Mouse (Mus musculus) liver, embryonic 14.5 days (tissue): ENCODE results near the gene Lonrf2. TPM values are rescaled to one million over a fixed set of nuclear protein-coding genes. Genes with fewer than 3 reads are reported as not detected.

Experiments used
- ATAC-seq: fragments of 200-750 bp; cut with Nextera tagmentation; 2 replicates; pipeline ENCODE4 v1.8.0; 2017; ENCODE audit warnings: moderate number of reproducible peaks, mild to moderate bottlenecking, moderate library complexity; ENCODE audit not compliant: insufficient read depth
- DNase-seq, 3 experiments: peaks; one replicate each; pipeline ENCODE4 v3.0.0-alpha.2; 2012 to 2013; ENCODE audit warnings: low read depth in 3 of 3, low spot score in 3 of 3
- H3K27ac ChIP-seq: fragments of 300-500 bp; sonication (generic); 2 replicates; pipeline ENCODE4 v1.5.1; 2014; ENCODE audit warnings: moderate library complexity, mild to moderate bottlenecking, control low read depth, inconsistent platforms
- H3K27me3 ChIP-seq: fragments of 300-500 bp; sonication (generic); 2 replicates; pipeline ENCODE4 v1.6.1; 2014; ENCODE audit warnings: mild to moderate bottlenecking, low read length, moderate library complexity; ENCODE audit not compliant: control insufficient read depth, insufficient read depth
- H3K36me3 ChIP-seq: fragments of 300-500 bp; sonication (generic); replicated peaks from 2 replicates; pipeline ENCODE4 v1.6.1; 2014; ENCODE audit warnings: low read depth; ENCODE audit not compliant: control insufficient read depth, insufficient read depth
- H3K4me1 ChIP-seq, 2 experiments: fragments of 200-500 bp in 1 of 2; fragments of 300-500 bp in 1 of 2; sonication (generic) in 1 of 2; replicated peaks; 2 replicates each; pipeline ENCODE4 v1.6.1; 2012 to 2014; ENCODE audit warnings: antibody characterized with exemption in 1 of 2, inconsistent platforms in 1 of 2, low read length in 1 of 2; ENCODE audit not compliant: control insufficient read depth in 2 of 2, insufficient read depth in 2 of 2
- H3K4me2 ChIP-seq: fragments of 300-500 bp; sonication (generic); 2 replicates; pipeline ENCODE4 v1.6.1; 2014; ENCODE audit warnings: low read depth, mild to moderate bottlenecking, control low read depth, moderate library complexity
- H3K4me3 ChIP-seq, 2 experiments: fragments of 200-500 bp in 1 of 2; fragments of 300-500 bp in 1 of 2; sonication (generic) in 1 of 2; 2 replicates each; pipeline ENCODE4 v1.5.1; 2012 to 2014; ENCODE audit warnings: low read depth in 2 of 2, low read length in 2 of 2, mild to moderate bottlenecking in 2 of 2, control low read depth in 1 of 2, inconsistent platforms in 1 of 2, moderate library complexity in 1 of 2; ENCODE audit not compliant: insufficient read depth in 1 of 2
- H3K9ac ChIP-seq: fragments of 300-500 bp; sonication (generic); replicated peaks from 2 replicates; pipeline ENCODE4 v1.6.1; 2014; ENCODE audit warnings: mild to moderate bottlenecking, control low read depth, moderate library complexity
- H3K9me3 ChIP-seq: fragments of 300-500 bp; sonication (generic); 2 replicates; pipeline ENCODE4 v1.6.1; 2016; ENCODE audit warnings: low read length, mixed read lengths; ENCODE audit not compliant: control insufficient read depth
- CTCF ChIP-seq: IDR thresholded peaks from 2 replicates; pipeline ENCODE4 v1.5.1; 2016; ENCODE audit warnings: antibody characterized with exemption, low read depth, control low read depth
- EP300 ChIP-seq: IDR thresholded peaks from 2 replicates; pipeline ENCODE4 v1.6.1; 2016; ENCODE audit warnings: antibody characterized with exemption, low read depth
- WGBS: fragments of 180-500 bp; shearing (Covaris S2); extraction: QIAGEN DNeasy Blood & Tissue Kit; methylation state at CpG from one replicate; pipeline ENCODE4 v1.1.7; 2014; ENCODE audit not compliant: insufficient replicate concordance; 5-methylcytosine and 5-hydroxymethylcytosine counted together
- polyA plus RNA-seq, 2 experiments: library from polyadenylated mRNA; depleted of rRNA in 1 of 2; stranded (reverse) in 1 of 2; unstranded in 1 of 2; fragments of >200 nt; fragmentation: Nextera tagmentation in 1 of 2; extraction: Ambion mirVana in 1 of 2; gene quantifications; 2 replicates each; pipeline versions ENCODE4 v1.2.1 to v1.2.3; 2012 to 2014

Lonrf2 gene
- polyA plus RNA-seq, 2 experiments = 0.13 TPM; not detected in 1

DNA sequence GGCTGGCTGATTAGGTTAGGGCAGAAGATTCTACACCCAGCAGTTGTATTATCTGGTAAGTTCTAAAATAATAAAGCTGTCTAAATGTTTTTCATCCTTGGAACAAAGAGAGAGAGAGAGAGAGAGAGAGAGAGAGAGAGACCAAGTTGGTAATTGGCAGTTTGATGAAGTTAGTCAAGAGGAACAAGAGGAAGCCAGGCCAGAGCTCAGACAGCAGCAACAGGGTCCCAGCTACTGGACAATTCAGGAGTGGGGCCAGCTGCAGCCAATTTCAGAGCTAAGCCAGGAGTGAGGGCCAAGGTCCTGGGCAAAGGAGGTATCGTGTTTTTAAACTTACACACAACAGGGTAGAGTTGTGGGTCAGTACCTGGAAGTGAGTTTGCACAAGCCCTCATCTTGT is 6.3 kb upstream of the Lonrf2 start:
- no peak for ATAC-seq
- TF ChIP-seq CTCF (no peak), EP300 (no peak)
- DNase-seq = no peak

DNA sequence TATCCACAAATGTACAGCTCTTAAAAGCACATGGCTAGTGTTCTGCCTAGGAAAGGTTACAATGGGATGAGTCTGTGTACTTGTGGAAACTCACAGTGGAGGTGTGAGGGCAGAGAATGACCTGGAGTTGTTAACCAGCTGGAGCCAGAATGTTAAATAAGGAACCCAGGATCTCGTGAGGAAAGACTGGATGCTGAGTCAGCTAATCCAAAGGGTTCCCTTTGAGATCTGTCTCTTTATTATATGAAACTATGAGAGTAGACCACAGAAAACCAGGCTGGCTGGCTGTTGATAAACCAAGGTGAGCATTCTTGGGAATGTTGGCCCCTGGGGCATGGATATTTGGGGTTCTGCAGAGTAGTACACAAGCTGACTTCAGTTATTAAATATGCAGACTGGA is 3.4 kb upstream of the Lonrf2 start:
- Histone ChIP-seq H3K27ac (no peak overlapping the region), H3K27me3 (peaks cover 27% of the 10 kb centered on the region), H3K4me1 (no peaks in the 10 kb centered on the region), H3K4me2 (no peak overlapping the region), H3K9me3 (no peaks in the 10 kb centered on the region), H3K9ac (no peak overlapping the region), H3K4me3 (no peak overlapping the region), H3K36me3 (no peaks in the 10 kb centered on the region)
- no peak for DNase-seq
- no peak for ATAC-seq
- TF ChIP-seq EP300 (no peak), CTCF (no peak)
- WGBS = 31% methylated on average over 1 of the region's 1 CpGs

More for the DNA sequence above, 6.3 kb upstream of the Lonrf2 start:
- Histone ChIP-seq H3K4me1 (no peaks in the 10 kb centered on the region), H3K4me2 (no peak overlapping the region), H3K9ac (no peak overlapping the region), H3K27me3 (no peaks in the 10 kb centered on the region), H3K36me3 (no peaks in the 10 kb centered on the region), H3K27ac (no peak overlapping the region), H3K4me3 (no peak overlapping the region), H3K9me3 (no peaks in the 10 kb centered on the region)
- 50% methylated on average over 1 of the region's 1 CpGs for WGBS

DNA sequence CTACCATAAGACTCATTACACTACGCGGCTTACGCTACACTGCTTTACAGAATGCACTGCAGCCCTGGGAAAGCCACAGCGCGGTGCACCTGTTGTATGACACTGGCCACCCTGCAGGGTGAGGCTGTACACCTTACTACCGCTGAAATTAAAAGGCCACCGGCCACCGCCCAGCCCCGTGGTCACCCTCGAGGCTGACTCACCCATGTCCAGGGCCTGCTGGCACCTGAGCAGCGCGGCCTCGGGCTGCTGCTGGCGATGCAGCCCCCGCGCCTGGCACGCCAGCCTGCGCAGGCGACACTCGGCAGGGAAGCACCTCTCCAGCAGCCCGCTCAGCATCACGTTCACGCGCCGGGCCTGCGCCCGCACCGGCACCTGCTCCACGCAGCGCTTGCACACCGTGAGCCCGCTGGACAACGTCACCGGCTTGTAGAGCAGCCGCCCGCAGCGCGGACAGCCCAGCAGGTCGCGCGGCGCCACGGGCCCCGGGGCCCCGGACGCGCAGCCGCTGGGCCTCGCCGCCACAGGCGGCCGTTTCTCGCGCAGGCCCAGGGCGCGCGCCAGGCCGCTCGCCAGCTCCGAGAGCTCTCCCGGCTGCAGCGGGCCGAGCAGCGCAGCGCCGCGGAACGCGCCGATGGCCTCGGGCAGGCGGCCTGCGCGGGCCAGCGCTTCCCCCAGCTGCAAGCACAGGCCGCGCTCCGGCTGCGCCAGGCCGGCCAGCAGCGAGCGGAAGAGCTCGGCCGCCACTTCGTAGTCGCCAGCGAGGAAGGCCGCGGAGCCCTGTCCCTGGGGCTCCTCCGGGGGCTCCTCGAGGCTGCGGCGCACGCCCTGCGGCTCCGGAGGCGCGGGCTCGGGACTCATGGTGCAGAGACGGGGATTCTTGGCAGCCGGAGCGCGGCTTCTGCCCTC is 689 bp downstream of the Lonrf2 start:
- TF ChIP-seq EP300 (no peak), CTCF (no peak)
- H3K9ac ChIP-seq = no peak overlapping the region
- peak overlapping the region; percentile 42 for H3K4me2 ChIP-seq
- H3K9me3 ChIP-seq = no peaks in the 10 kb centered on the region
- peaks cover 27% of the 10 kb centered on the region for H3K27me3 ChIP-seq
- DNase-seq = no peak
- 3% methylated on average over 102 of the region's 103 CpGs for WGBS
- no peaks in the 10 kb centered on the region for H3K4me1 ChIP-seq
- H3K36me3 ChIP-seq = no peaks in the 10 kb centered on the region
- no peak for ATAC-seq
- H3K4me3 ChIP-seq = peak overlapping the region in 1 of 2 experiments; percentile 27; a peak in 2 of 4 replicates
- no peak overlapping the region for H3K27ac ChIP-seq

DNA sequence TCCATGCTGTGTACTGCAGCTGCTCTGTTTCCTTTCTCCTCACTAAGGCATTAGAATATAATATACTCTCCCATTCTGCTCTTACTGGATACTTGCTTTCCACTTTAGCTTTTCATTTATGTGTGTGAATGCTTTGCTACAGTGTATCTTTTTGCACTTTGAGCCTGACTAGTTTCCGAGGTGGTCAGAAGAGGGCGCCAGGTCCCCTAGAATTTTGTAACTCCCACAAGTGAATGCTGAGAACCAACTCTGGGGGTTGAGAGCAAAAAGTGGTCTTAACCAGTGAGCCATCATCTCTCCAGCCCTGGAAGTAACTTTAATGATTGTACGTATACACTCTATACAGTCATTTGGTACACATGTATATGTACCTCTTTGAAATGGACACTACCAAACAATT is 1.6 kb downstream of the Lonrf2 start:
- H3K27me3 ChIP-seq = peaks cover 27% of the 10 kb centered on the region

DNA sequence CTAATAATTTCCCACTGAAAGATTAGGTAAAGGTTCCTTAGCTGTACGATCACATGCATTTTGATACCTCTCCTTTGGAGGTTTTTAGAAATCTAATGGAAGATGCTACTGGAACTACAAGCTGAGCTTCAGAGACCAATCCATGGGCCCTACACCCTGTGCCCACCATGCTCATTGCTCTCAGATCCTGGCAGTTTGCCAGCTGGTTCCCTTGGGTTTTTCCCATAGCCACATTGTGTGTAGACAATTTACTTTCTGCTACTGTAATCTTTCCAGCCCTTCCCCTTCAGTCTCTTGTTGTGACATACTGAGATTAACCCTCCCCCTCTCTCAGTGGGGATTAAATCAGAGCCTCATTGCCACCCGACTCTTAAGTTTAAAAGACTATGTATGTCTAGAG is 11.6 kb downstream of the Lonrf2 start:
- Histone ChIP-seq H3K4me2 (no peak overlapping the region), H3K4me3 (no peak overlapping the region), H3K27ac (no peak overlapping the region), H3K4me1 (no peaks in the 10 kb centered on the region), H3K9ac (no peak overlapping the region), H3K36me3 (no peaks in the 10 kb centered on the region), H3K9me3 (no peaks in the 10 kb centered on the region), H3K27me3 (no peaks in the 10 kb centered on the region)
- TF ChIP-seq EP300 (no peak), CTCF (no peak)
- no peak for ATAC-seq
- DNase-seq = no peak
- WGBS = 44% methylated on average over 2 of the region's 2 CpGs

More for the DNA sequence above, 1.6 kb downstream of the Lonrf2 start:
- Histone ChIP-seq H3K4me1 (no peaks in the 10 kb centered on the region), H3K9ac (no peak overlapping the region), H3K9me3 (no peaks in the 10 kb centered on the region), H3K36me3 (no peaks in the 10 kb centered on the region), H3K4me2 (no peak overlapping the region), H3K27ac (no peak overlapping the region), H3K4me3 (no peak overlapping the region)
- DNase-seq (no peak), ATAC-seq (no peak)
- TF ChIP-seq EP300 (no peak), CTCF (0 out of 2 replicates have a peak, but pooled peaks have one; percentile 4)
- 26% methylated on average over 3 of the region's 3 CpGs for WGBS
